Mouse (Mus musculus) gastrocnemius, adult 2 months (tissue): ENCODE data around the gene Itpr1. TPM values are rescaled to one million over a fixed set of nuclear protein-coding genes. Genes with fewer than 3 reads are reported as not detected.

Experiments
- DNase-seq: peaks from one replicate; pipeline ENCODE4 v3.0.0; 2022
- H3K27ac ChIP-seq: fragments of 200-600 bp; 2 replicates; pipeline ENCODE4 v1.8.1; 2022; ENCODE audit warnings: mild to moderate bottlenecking
- H3K4me3 ChIP-seq: fragments of 200-600 bp; 2 replicates; pipeline ENCODE4 v1.8.1; 2022; ENCODE audit warnings: mild to moderate bottlenecking, moderate library complexity
- CTCF ChIP-seq: fragments of 200-600 bp; IDR thresholded peaks from 2 replicates; pipeline ENCODE4 v1.8.1; 2022; ENCODE audit warnings: antibody characterized with exemption, mild to moderate bottlenecking, moderate library complexity
- intact Hi-C: fragments of 180-260 bp; cut with DNase I; formaldehyde crosslinking; loops from one replicate; pipeline ENCODE4 v1.15.1; 2025
- total RNA-seq, 2 experiments: library from RNA; stranded (reverse); gene quantifications; 2 replicates each; pipeline ENCODE4 v1.2.3; 2021

The Itpr1 gene
- total RNA-seq, 2 experiments from 2014 or later: 14.1 to 21.3 TPM

DNA sequence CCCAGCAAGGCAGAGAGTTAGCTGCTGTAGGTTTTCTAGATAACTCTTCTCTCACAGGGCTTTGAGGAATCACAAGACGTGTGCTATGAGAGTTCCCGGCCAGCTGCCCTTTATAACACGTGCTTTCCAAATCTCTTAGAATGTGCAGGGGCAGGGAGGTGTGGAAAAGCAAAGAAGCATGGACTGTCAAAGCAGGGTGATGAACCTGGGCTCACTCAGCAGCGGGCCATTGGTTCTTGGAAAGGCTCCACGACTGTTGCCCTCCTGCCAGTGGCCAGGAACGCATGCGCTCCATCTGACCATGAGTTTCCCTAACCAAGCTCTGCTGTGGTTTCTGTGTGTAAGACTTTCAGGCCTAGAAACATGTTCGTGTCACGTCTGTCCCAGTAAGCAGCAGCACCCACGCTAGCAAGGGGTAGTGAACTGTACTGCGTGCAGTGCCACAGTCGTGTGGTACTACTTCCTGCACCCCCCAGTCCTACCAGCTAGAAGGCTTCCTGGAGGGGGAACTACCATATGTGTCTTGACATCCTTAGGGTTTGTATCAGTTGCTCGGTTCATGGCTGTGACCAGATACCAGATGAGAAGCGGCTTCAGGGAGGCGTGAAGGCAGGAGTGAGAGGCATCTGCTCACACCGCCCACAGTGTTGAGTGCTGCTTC, 311.2 kb downstream of the Itpr1 start:
- DNase-seq: no peak
- TF ChIP-seq CTCF: no peak
- peak overlapping the region; percentile 62; the same call in 1 of the 2 replicates for H3K27ac ChIP-seq
- intact Hi-C loops: no loop called here
- H3K4me3 ChIP-seq: no peak overlapping the region

GRCm38 (mm10) chr6:108524617-108525010, 311.7 kb downstream of the Itpr1 start:
- intact Hi-C loops: no loop called here
- H3K4me3 ChIP-seq: no peak overlapping the region
- peak overlapping the region; percentile 62 for H3K27ac ChIP-seq
- no peak for DNase-seq
- no peak for TF ChIP-seq CTCF

GRCm38 (mm10) chr6:108527560-108527959, 314.7 kb downstream of the Itpr1 start:
- TF ChIP-seq CTCF: no peak
- intact Hi-C loops: no loop called here
- H3K27ac ChIP-seq: peak overlapping the region; percentile 69
- no peak overlapping the region for H3K4me3 ChIP-seq
- DNase-seq: no peak

DNA sequence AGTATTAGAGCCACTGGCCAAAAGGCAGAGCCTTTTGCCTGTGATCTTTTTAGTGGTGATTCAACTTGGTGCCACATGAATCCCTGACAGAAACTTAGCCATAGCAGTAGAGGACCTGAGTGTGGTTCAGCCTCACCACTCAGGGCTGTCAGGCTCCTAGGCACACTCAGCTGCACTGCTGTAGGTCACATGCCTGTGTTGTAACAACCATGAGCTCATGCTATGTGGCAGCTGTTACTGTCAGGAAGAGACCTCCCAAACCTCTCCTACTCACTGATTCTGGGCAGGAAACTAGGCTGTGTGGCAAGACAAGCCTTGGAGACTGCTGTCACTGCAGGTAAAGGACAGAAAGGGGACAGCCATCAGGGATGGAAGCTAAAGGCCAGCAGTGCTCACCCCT, 315.1 kb downstream of the Itpr1 start:
- DNase-seq: no peak
- no peak for TF ChIP-seq CTCF
- no peak overlapping the region for H3K4me3 ChIP-seq
- H3K27ac ChIP-seq: peak overlapping the region; percentile 69
- intact Hi-C loops: no loop called here

DNA sequence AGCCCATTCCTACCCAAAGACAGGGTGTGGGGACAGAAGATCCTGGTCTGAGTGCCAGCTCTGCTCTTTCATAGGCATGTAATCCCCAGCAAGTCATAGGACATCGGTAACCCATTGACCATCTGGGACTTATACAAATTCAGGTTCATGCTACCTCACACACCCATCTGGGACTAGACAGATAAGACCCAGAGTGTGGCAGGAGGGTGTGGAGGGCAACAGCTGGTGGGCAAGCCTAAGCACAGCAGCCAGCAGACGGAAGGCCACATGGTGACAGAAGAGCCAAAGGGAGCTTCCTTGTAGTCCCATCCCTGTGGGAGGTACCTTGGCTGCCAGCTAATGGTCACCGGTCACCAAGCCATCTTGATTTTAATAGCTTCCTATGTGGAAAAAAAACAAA, 316.3 kb downstream of the Itpr1 start:
- Histone ChIP-seq H3K27ac (peak overlapping the region; percentile 69; the same call in 1 of the 2 replicates), H3K4me3 (no peak overlapping the region)
- intact Hi-C loops: no loop called here
- no peak for DNase-seq
- no peak for TF ChIP-seq CTCF

DNA sequence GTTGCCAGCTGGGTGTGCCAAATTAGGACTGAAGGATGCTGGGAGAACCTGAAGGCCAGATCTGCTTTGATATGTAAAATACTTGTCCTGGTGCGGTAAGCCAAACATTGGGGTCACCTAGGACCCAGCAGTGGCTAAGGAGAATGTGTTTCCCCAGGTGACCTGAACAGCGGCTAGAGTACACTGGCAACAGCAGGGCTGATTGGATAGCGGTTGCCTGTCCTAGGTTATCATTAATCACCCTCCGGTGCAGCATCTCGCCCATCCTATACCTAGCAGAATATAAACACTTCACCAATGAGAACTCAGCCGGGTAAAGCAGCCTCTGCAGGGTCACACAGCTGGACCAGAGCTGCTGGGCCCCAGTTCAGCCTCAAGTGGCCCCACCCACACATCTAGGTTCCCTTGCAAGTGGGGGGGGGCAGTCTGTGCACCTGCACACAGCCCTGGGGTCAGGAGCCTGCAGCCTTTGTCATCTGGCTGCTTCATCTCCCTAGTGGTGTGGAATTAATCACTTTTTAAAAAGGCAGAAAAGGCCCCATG, 318.0 kb downstream of the Itpr1 start:
- peak; percentile 38 for DNase-seq
- intact Hi-C loops: loop anchor here (2.0 kb wide), 1 partner anchor 74 kb away; no protein-coding TSS in a partner anchor
- peak overlapping the region; percentile 94 for H3K27ac ChIP-seq
- TF ChIP-seq CTCF: no peak
- peak overlapping the region; percentile 67 for H3K4me3 ChIP-seq

- Histone ChIP-seq H3K4me3 (peak overlapping the region; percentile 67), H3K27ac (peak overlapping the region; percentile 94)
- no peak for TF ChIP-seq CTCF
- DNase-seq: peak; percentile 69
- intact Hi-C loops: loop anchor here (2.0 kb wide), 1 partner anchor 75 kb away; no protein-coding TSS in a partner anchor
Observed at GRCm38 (mm10) chr6:108531324-108532311, 318.7 kb downstream of the Itpr1 start.

- no peak for TF ChIP-seq CTCF
Observed at GRCm38 (mm10) chr6:108532486-108533179, 319.7 kb downstream of the Itpr1 start.

GRCm38 (mm10) chr6:108534139-108534538, 321.2 kb downstream of the Itpr1 start:
- H3K27ac ChIP-seq: peak overlapping the region; percentile 94
- no peak for DNase-seq
- TF ChIP-seq CTCF: no peak
- H3K4me3 ChIP-seq: no peak overlapping the region
- intact Hi-C loops: no loop called here

More at GRCm38 (mm10) chr6:108532486-108533179, 319.7 kb downstream of the Itpr1 start:
- intact Hi-C loops: loop anchor here (1.0 kb wide), 3 partner anchors 38 to 126 kb away; no protein-coding TSS in a partner anchor
- H3K27ac ChIP-seq: peak overlapping the region; percentile 94
- DNase-seq: peak; percentile 94
- H3K4me3 ChIP-seq: peak overlapping the region; percentile 67

- Histone ChIP-seq H3K4me3 (no peak overlapping the region), H3K27ac (peak overlapping the region; percentile 94)
- intact Hi-C loops: no loop called here
- DNase-seq: peak; percentile 64
- no peak for TF ChIP-seq CTCF
Observed at GRCm38 (mm10) chr6:108534596-108534995, 321.7 kb downstream of the Itpr1 start.

DNA sequence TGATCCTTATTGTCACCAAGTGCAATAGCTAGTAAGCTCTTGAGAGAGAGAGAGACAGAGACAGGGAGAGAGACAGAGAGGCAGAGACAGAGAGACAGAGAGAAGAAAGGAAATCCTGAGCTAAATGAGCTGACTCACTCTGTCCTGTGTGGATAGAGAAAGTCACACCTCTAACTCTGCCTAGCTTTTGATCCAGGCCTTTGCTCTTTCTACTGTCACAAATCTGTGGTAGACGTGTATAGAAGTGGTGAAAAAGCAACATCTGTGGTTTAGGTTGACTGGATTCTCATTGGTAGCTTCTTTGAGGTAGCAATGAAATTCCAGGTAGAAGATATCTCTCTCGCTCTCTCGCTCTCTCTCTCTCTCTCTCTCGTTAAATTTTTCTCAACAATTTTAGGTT, 322.4 kb downstream of the Itpr1 start:
- peak overlapping the region; percentile 94 for H3K27ac ChIP-seq
- TF ChIP-seq CTCF: no peak
- intact Hi-C loops: no loop called here

More for the DNA sequence above, 322.4 kb downstream of the Itpr1 start:
- no peak for DNase-seq
- no peak overlapping the region for H3K4me3 ChIP-seq
